Mouse (Mus musculus) erythroblast, embryonic 14.5 days (primary cell): ENCODE results near the gene Siva1.

ENCODE experiments used
- GATA1 ChIP-seq: IDR thresholded peaks from 2 replicates; pipeline ENCODE4 v1.6.1; 2012; ENCODE audit warnings: low read length, inconsistent platforms, mixed read lengths
- TAL1 ChIP-seq: IDR thresholded peaks from 3 replicates; pipeline ENCODE4 v1.6.1; 2012; ENCODE audit warnings: low read length, inconsistent platforms, mixed read lengths

DNA sequence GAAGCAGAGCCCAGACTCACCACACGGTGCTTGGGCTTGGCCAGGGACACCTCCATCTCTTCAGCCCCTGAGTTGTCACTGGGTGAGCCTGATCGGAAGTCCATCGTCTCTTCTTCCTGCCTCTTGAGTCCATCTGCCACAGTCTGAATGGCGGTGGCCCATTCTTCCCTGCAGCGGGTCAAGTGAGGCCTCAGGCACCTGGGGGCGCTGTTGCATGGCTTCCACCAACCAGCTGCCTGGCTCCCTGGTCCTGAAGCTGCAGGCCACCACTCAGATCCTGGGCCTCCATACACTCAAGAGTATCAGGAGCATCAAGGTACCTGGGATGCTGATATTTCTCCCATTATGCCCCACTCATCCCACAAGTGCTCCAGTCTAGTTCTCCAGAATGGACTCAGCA is 14.6 kb downstream of the Siva1 start:
- TF ChIP-seq GATA1, result no peak
- TF ChIP-seq TAL1, result no peak
